Mouse (Mus musculus) retina, adult 2 months (tissue): Measurements from ENCODE around the gene Glrx5.

ENCODE experiments used
- DNase-seq: peaks from one replicate; pipeline ENCODE4 v3.0.0-alpha.2; 2012; ENCODE audit warnings: low read depth, low spot score

Gene Glrx5

GRCm38 (mm10) chr12:105031081-105032058, 1.1 kb upstream of the Glrx5 start:
- no peak for DNase-seq

GRCm38 (mm10) chr12:105032832-105033775, 616 bp downstream of the Glrx5 start:
- DNase-seq, result no peak

GRCm38 (mm10) chr12:105034130-105034769, 1.8 kb downstream of the Glrx5 start:
- no peak for DNase-seq

GRCm38 (mm10) chr12:105038211-105038610, 5.7 kb downstream of the Glrx5 start:
- DNase-seq, result no peak

- no peak for DNase-seq
Measured at GRCm38 (mm10) chr12:105038918-105039317, 6.4 kb downstream of the Glrx5 start.

- no peak for DNase-seq
Measured at GRCm38 (mm10) chr12:105039578-105040289, 7.2 kb downstream of the Glrx5 start.

- DNase-seq, result no peak
Measured at GRCm38 (mm10) chr12:105040950-105041349, 8.5 kb downstream of the Glrx5 start.

GRCm38 (mm10) chr12:105043081-105043480, 10.6 kb downstream of the Glrx5 start:
- no peak for DNase-seq

GRCm38 (mm10) chr12:105044775-105045174, 12.3 kb downstream of the Glrx5 start:
- DNase-seq, result no peak

GRCm38 (mm10) chr12:105048301-105048863, 15.9 kb downstream of the Glrx5 start:
- no peak for DNase-seq

- DNase-seq, result no peak
Measured at GRCm38 (mm10) chr12:105049813-105050212, 17.3 kb downstream of the Glrx5 start.

GRCm38 (mm10) chr12:105050898-105051297, 18.4 kb downstream of the Glrx5 start:
- DNase-seq, result no peak

- DNase-seq, result no peak
Measured at GRCm38 (mm10) chr12:105054041-105054440, 21.6 kb downstream of the Glrx5 start.

- no peak for DNase-seq
Measured at GRCm38 (mm10) chr12:105055308-105055707, 22.8 kb downstream of the Glrx5 start.

GRCm38 (mm10) chr12:105060006-105060405, 27.5 kb downstream of the Glrx5 start:
- DNase-seq, result no peak

GRCm38 (mm10) chr12:105063201-105064134, 31.0 kb downstream of the Glrx5 start:
- DNase-seq, result no peak

GRCm38 (mm10) chr12:105064168-105064567, 31.7 kb downstream of the Glrx5 start:
- no peak for DNase-seq

- DNase-seq, result no peak
Measured at GRCm38 (mm10) chr12:105065119-105065518, 32.6 kb downstream of the Glrx5 start.

GRCm38 (mm10) chr12:105066523-105066922, 34.0 kb downstream of the Glrx5 start:
- no peak for DNase-seq
